Mouse (Mus musculus) midbrain, postnatal 0 days (tissue): ENCODE results near the gene Atxn1l. TPM values are rescaled to one million over a fixed set of nuclear protein-coding genes. Genes with fewer than 3 reads are reported as not detected.
A peak's percentile ranks its signal among the peaks of the same experiment; 100 is the strongest.

Experiments used
- ATAC-seq: fragments of 200-750 bp; cut with Nextera tagmentation; 2 replicates; pipeline ENCODE4 v1.8.0; 2017; ENCODE audit warnings: moderate number of reproducible peaks, mild to moderate bottlenecking, moderate TSS enrichment, moderate library complexity; ENCODE audit not compliant: low FRiP score
- DNase-seq: peaks from one replicate; pipeline ENCODE4 v3.0.0-alpha.2; 2015; ENCODE audit warnings: low spot score
- H3K27ac ChIP-seq: fragments of 300-500 bp; sonication (generic); 2 replicates; pipeline ENCODE4 v1.5.1; 2014; ENCODE audit warnings: low read depth, mild to moderate bottlenecking, low read length, mixed read lengths
- H3K27me3 ChIP-seq: fragments of 300-500 bp; sonication (generic); 2 replicates; pipeline ENCODE4 v1.6.1; 2014; ENCODE audit warnings: low read length, control low read depth, mixed read lengths; ENCODE audit not compliant: insufficient read depth
- H3K36me3 ChIP-seq: fragments of 300-500 bp; sonication (generic); 2 replicates; pipeline ENCODE4 v1.6.1; 2014; ENCODE audit warnings: low read length, control low read depth, mixed read lengths; ENCODE audit not compliant: insufficient read depth
- H3K4me1 ChIP-seq: fragments of 300-500 bp; sonication (generic); 2 replicates; pipeline ENCODE4 v1.6.1; 2014; ENCODE audit warnings: mild to moderate bottlenecking, control low read depth, antibody characterized with exemption, low read length, mixed read lengths; ENCODE audit not compliant: insufficient read depth
- H3K4me2 ChIP-seq: fragments of 300-500 bp; sonication (generic); 2 replicates; pipeline ENCODE4 v1.6.1; 2014; ENCODE audit warnings: low read depth, mild to moderate bottlenecking, low read length, mixed read lengths; ENCODE audit not compliant: poor library complexity, severe bottlenecking
- H3K4me3 ChIP-seq: fragments of 300-500 bp; sonication (generic); 2 replicates; pipeline ENCODE4 v1.5.1; 2014; ENCODE audit warnings: low read depth, mild to moderate bottlenecking, low read length, moderate library complexity
- H3K9ac ChIP-seq: fragments of 300-500 bp; sonication (generic); replicated peaks from 2 replicates; pipeline ENCODE4 v1.6.1; 2014; ENCODE audit warnings: mild to moderate bottlenecking, low read length, moderate library complexity, mixed read lengths; ENCODE audit not compliant: poor library complexity, severe bottlenecking
- H3K9me3 ChIP-seq: fragments of 300-500 bp; sonication (generic); 2 replicates; pipeline ENCODE4 v1.6.1; 2016; ENCODE audit warnings: low read length, control low read depth
- CTCF ChIP-seq: IDR thresholded peaks from 2 replicates; pipeline ENCODE4 v1.5.1; 2016; ENCODE audit warnings: antibody characterized with exemption, mild to moderate bottlenecking
- WGBS: fragments of 180-500 bp; shearing (Covaris S2); extraction: QIAGEN DNeasy Blood & Tissue Kit; methylation state at CpG from one replicate; pipeline ENCODE4 v1.1.7; 2014; 5-methylcytosine and 5-hydroxymethylcytosine counted together
- polyA plus RNA-seq: library from polyadenylated mRNA; unstranded; fragments of >200 nt; fragmentation: Nextera tagmentation; extraction: Ambion mirVana; gene quantifications from 2 replicates; pipeline ENCODE4 v1.2.1, GENCODE M21; 2015
- total RNA-seq: library from RNA; depleted of rRNA; stranded (reverse); fragments of >200 nt; gene quantifications from 2 replicates; pipeline ENCODE4 v1.2.3, GENCODE M21; 2014; rRNA removed

The Atxn1l gene
- total RNA-seq, result 12.4 and 16.9 TPM in 2 replicates
- 1.8 and 3.9 TPM in 2 replicates for polyA plus RNA-seq

DNA sequence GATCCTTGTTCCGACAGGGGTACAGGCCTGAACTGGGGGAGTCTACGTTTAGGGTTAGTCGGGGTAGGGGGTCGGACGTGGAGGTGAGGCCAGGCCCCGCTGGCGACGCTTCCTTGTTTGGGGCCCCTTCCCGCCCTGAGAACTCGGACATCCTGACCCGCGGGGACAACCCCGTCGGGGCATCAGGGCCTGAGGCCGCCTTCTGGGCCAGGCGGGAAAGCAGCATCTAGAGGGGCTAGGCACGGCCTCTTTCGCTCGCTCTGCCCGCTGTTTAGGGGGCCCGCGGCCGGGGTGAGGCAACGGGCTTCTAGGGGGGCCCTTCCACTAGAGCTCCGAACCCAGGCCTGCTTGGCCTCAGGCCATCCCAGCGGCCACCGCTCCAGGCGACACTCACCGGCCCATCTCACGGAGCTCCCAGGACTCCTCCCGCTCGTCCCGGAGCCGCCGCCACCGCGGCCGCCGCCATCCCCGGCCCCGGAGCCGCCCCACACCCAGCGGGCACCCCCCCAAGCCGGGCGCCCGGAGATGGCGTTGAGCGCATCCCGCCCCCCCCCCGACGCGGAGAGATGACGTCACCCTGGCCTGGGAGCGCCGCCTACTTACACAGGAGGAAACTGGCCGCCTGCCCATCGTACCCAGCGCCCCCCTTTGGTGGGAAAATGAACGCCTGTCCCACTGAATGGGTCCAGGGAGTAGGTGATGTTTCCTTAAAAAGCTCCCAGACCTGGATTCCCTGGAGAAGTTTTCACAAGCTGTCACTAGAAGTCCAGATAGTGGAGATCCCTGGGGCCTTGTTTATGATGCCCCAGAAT, at the start of gene Atxn1l:
TSS of gene Atxn1l (minus strand) at position 503 of the 812 bp plus-strand sequence.
- peak within 1 kb of the TSS; percentile 59 for H3K27ac ChIP-seq
- DNase-seq (peak; percentile 88), ATAC-seq (peak; percentile 86)
- peak; percentile 75 for TF ChIP-seq CTCF
- peak within 1 kb of the TSS; percentile 89 for H3K4me2 ChIP-seq
- no peaks in the 10 kb centered on the region for H3K27me3 ChIP-seq
- peak within 1 kb of the TSS; percentile 94 for H3K9ac ChIP-seq
- 2% methylated on average over 40 of the region's 59 CpGs for WGBS
- peaks cover 9% of the 10 kb centered on the region; the same call in 1 of the 2 replicates for H3K4me1 ChIP-seq
- no peaks in the 10 kb centered on the region for H3K9me3 ChIP-seq
- peaks cover 21% of the 10 kb centered on the region for H3K36me3 ChIP-seq
- peak within 1 kb of the TSS; percentile 95 for H3K4me3 ChIP-seq

- no peak overlapping the region for H3K27ac ChIP-seq
- TF ChIP-seq CTCF, result no peak
- H3K9me3 ChIP-seq, result no peaks in the 10 kb centered on the region
- H3K4me3 ChIP-seq, result no peak overlapping the region
- ATAC-seq (no peak), DNase-seq (no peak)
- no peaks in the 10 kb centered on the region for H3K36me3 ChIP-seq
- 67% methylated on average over 4 of the region's 4 CpGs for whole genome bisulfite sequencing
- peak overlapping the region; percentile 20; the same call in 1 of the 2 replicates for H3K4me2 ChIP-seq
- H3K4me1 ChIP-seq, result 0 out of 2 replicates have a peak, but pooled peaks cover 5% of the 10 kb centered on the region
- no peaks in the 10 kb centered on the region for H3K27me3 ChIP-seq
- no peak overlapping the region for H3K9ac ChIP-seq
These were observed 43.0 kb upstream of the Atxn1l start for GRCm38 (mm10) chr8:109780548-109780947.

- no peaks in the 10 kb centered on the region for H3K36me3 ChIP-seq
- ATAC-seq, result no peak
- H3K4me1 ChIP-seq, result 0 out of 2 replicates have a peak, but pooled peaks cover 5% of the 10 kb centered on the region
- peak overlapping the region; percentile 89 for H3K4me2 ChIP-seq
- H3K27ac ChIP-seq, result peak overlapping the region; percentile 99
- 21% methylated on average over 24 of the region's 24 CpGs for WGBS
- peak overlapping the region; percentile 96 for H3K9ac ChIP-seq
- no peaks in the 10 kb centered on the region for H3K9me3 ChIP-seq
- H3K4me3 ChIP-seq, result peak overlapping the region; percentile 96
- peaks cover 2% of the 10 kb centered on the region; the same call in 1 of the 2 replicates for H3K27me3 ChIP-seq
- TF ChIP-seq CTCF, result no peak
- no peak for DNase-seq
These were observed 42.1 kb upstream of the Atxn1l start for GRCm38 (mm10) chr8:109779431-109780228.

- H3K4me3 ChIP-seq, result peak overlapping the region; percentile 96
- no peak for TF ChIP-seq CTCF
- no peaks in the 10 kb centered on the region for H3K36me3 ChIP-seq
- no peaks in the 10 kb centered on the region for H3K9me3 ChIP-seq
- ATAC-seq, result no peak; the same call in none of the 2 replicates
- peak overlapping the region; percentile 99 for H3K27ac ChIP-seq
- H3K27me3 ChIP-seq, result peaks cover 5% of the 10 kb centered on the region; the same call in 1 of the 2 replicates
- H3K4me1 ChIP-seq, result 0 out of 2 replicates have a peak, but pooled peaks cover 5% of the 10 kb centered on the region
- H3K9ac ChIP-seq, result peak overlapping the region; percentile 96
- DNase-seq, result peak; percentile 9
- WGBS, result 0% methylated on average over 27 of the region's 32 CpGs
- peak overlapping the region; percentile 89 for H3K4me2 ChIP-seq
These were observed 41.5 kb upstream of the Atxn1l start for GRCm38 (mm10) chr8:109778993-109779421.

- ATAC-seq, result peak; percentile 99
- under 1% methylated on average over 49 of the region's 64 CpGs for WGBS
- TF ChIP-seq CTCF, result peak; percentile 1; the same call in 1 of the 2 replicates
- peak; percentile 99 for DNase-seq
- Histone ChIP-seq H3K27me3 (peaks cover 5% of the 10 kb centered on the region; the same call in 1 of the 2 replicates), H3K4me3 (peak within 1 kb of the TSS; percentile 96), H3K9ac (peak within 1 kb of the TSS; percentile 96), H3K9me3 (no peaks in the 10 kb centered on the region), H3K27ac (peak within 1 kb of the TSS; percentile 99), H3K36me3 (no peaks in the 10 kb centered on the region), H3K4me1 (0 out of 2 replicates have a peak, but pooled peaks cover 5% of the 10 kb centered on the region), H3K4me2 (peak within 1 kb of the TSS; percentile 89)
These were observed 40.9 kb upstream of the Atxn1l start, which contains the start of gene Ap1g1 for GRCm38 (mm10) chr8:109778280-109778977. Gene Ap1g1, plus strand, starts transcription at chr8:109778554.
